Mouse (Mus musculus): ENCODE data around the gene Twnk. TPM values are rescaled to one million over a fixed set of nuclear protein-coding genes. Genes with fewer than 3 reads are reported as not detected.

Gene Twnk
- polyA plus RNA-seq, 1 experiment: 2.0 TPM

GRCm38 (mm10) chr19:45046523-45047321, 41.3 kb downstream of the Twnk start:
- Histone ChIP-seq H3K36me3 (replicated peaks; ENCODE audit: low read length) (peaks cover 26% of the 10 kb centered on the region), H3K27me3 (replicated peaks) (peaks cover 45% of the 10 kb centered on the region), H3K4me3 (replicated peaks) (peak overlapping the region; percentile 91), H3K4me1 (peaks cover 43% of the 10 kb centered on the region), H3K9me3 (no peaks in the 10 kb centered on the region)
- TF ChIP-seq FLI1 (IDR thresholded peaks at IDR 0.05; ENCODE audit: low read length) (no peak), GATA1 (IDR thresholded peaks at IDR 0.05; ENCODE audit: borderline replicate concordance, low read length) (no peak)

DNA sequence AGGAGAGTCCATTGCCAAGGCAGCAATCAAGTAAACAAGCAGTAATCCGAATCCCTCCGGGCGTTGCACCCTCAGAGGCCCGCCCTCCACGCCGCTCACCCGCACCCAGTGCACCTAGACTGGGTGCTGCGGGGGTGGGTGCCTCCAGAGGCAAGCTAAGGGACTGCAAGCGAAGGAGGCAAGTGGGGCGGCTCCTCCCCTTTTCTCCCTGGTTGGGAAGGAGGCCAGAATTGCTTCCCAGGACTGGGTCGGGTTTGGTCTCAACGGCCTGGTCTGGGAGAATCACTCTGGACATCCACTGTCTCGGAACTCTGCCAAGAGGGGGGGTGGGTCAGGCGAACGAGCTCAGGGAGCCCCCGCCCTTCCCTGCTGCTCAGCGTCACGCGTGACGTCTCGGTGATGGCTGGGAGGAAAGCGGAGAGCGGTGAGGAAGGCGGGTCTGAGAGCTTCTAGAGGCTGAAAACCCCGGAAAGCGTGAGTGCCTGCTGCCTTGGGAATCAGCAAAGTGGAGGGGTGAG, 42.0 kb downstream of the Twnk start, which contains the start of gene Sfxn3:
Gene Sfxn3 (plus strand): TSS at position 87 of the 518 bp plus-strand sequence.
- peaks cover 38% of the 10 kb centered on the region for H3K27me3 ChIP-seq (replicated peaks)
- TF ChIP-seq FLI1 (IDR thresholded peaks at IDR 0.05; ENCODE audit: low read length): no peak
- TF ChIP-seq GATA1 (IDR thresholded peaks at IDR 0.05; ENCODE audit: borderline replicate concordance, low read length): no peak

DNA sequence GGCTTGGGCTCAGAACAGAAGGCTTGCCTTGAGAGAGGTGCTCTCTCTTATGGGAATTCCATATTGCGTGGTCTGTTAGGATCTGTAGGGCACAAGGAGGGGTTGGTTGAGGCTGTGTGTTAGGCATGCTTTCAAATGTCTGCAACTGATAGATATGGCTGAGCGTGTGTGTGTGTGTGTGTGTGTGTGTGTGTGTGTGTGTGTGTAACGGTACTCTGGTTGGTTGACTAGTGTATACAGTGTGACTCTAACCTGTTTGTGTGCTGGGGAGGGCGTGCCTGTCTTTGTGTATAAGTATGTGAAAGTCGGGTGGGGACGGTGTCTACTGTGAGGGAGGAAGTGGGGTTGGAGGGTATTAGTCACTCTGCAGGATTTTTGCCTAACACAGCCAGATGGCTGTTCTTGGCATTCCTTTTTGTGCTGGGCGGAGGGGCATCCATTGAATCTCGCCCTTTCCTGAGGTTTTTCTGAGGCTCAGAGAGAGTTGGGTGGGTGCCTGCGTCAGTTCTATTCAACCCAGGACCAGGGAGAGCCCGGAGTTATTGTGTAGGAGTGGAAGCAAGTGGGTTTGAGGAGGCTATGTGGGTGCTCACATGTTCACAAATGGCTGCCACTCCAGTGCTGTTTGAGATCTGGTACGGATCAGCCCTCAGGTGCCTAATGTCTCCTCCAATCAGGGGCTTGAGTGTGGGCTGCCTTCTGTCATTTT, 42.6 kb downstream of the Twnk start:
- Histone ChIP-seq H3K9me3 (no peaks in the 10 kb centered on the region), H3K27me3 (replicated peaks) (peaks cover 36% of the 10 kb centered on the region), H3K4me3 (replicated peaks) (peak overlapping the region; percentile 91), H3K4me1 (peaks cover 57% of the 10 kb centered on the region), H3K36me3 (replicated peaks; ENCODE audit: low read length) (peaks cover 40% of the 10 kb centered on the region)
- TF ChIP-seq FLI1 (IDR thresholded peaks at IDR 0.05; ENCODE audit: low read length): no peak
- no peak for TF ChIP-seq GATA1 (IDR thresholded peaks at IDR 0.05; ENCODE audit: borderline replicate concordance, low read length)

More for the DNA sequence above, 42.0 kb downstream of the Twnk start, which contains the start of gene Sfxn3:
- peaks cover 34% of the 10 kb centered on the region for H3K36me3 ChIP-seq (replicated peaks; ENCODE audit: low read length)
- no peaks in the 10 kb centered on the region for H3K9me3 ChIP-seq
- peak within 1 kb of the TSS; percentile 91 for H3K4me3 ChIP-seq (replicated peaks)
- peaks cover 51% of the 10 kb centered on the region for H3K4me1 ChIP-seq

GRCm38 (mm10) chr19:45048644-45049365, 43.3 kb downstream of the Twnk start:
- TF ChIP-seq FLI1 (IDR thresholded peaks at IDR 0.05; ENCODE audit: low read length): no peak
- no peak for TF ChIP-seq GATA1 (IDR thresholded peaks at IDR 0.05; ENCODE audit: borderline replicate concordance, low read length)
- Histone ChIP-seq H3K9me3 (no peaks in the 10 kb centered on the region), H3K27me3 (replicated peaks) (peaks cover 29% of the 10 kb centered on the region), H3K4me1 (peaks cover 63% of the 10 kb centered on the region), H3K4me3 (replicated peaks) (peak overlapping the region; percentile 91), H3K36me3 (replicated peaks; ENCODE audit: low read length) (peaks cover 46% of the 10 kb centered on the region)

DNA sequence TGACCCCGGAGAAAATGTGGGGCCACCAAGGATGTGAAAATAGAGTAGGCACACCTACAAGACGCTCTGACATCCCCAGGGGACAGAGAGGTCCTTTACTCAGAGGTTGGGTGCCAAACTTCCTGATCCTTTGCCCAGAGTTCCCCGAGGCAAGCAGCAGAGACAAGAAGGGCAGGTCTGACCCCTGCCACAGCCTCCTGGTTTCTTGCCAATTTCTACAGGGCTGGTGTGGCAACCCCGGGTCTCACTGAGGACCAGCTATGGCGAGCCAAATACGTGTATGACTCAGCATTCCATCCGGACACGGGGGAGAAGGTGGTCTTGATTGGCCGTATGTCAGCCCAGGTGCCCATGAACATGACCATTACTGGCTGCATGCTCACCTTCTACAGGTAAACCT, 44.1 kb downstream of the Twnk start:
- no peaks in the 10 kb centered on the region for H3K9me3 ChIP-seq
- H3K36me3 ChIP-seq (replicated peaks; ENCODE audit: low read length): peaks cover 48% of the 10 kb centered on the region
- H3K27me3 ChIP-seq (replicated peaks): peaks cover 23% of the 10 kb centered on the region
- no peak overlapping the region for H3K4me3 ChIP-seq (replicated peaks)
- TF ChIP-seq GATA1 (IDR thresholded peaks at IDR 0.05; ENCODE audit: borderline replicate concordance, low read length): no peak
- TF ChIP-seq FLI1 (IDR thresholded peaks at IDR 0.05; ENCODE audit: low read length): no peak
- H3K4me1 ChIP-seq: peaks cover 68% of the 10 kb centered on the region

GRCm38 (mm10) chr19:45053451-45053850, 48.0 kb downstream of the Twnk start:
- no peaks in the 10 kb centered on the region for H3K27me3 ChIP-seq (replicated peaks)
- H3K9me3 ChIP-seq: no peaks in the 10 kb centered on the region
- H3K4me3 ChIP-seq (replicated peaks): no peak overlapping the region
- peaks cover 77% of the 10 kb centered on the region for H3K4me1 ChIP-seq
- peaks cover 53% of the 10 kb centered on the region for H3K36me3 ChIP-seq (replicated peaks; ENCODE audit: low read length)
- TF ChIP-seq GATA1 (IDR thresholded peaks at IDR 0.05; ENCODE audit: borderline replicate concordance, low read length): no peak
- TF ChIP-seq FLI1 (IDR thresholded peaks at IDR 0.05; ENCODE audit: low read length): no peak

- H3K4me1 ChIP-seq: peaks cover 69% of the 10 kb centered on the region
Observed at GRCm38 (mm10) chr19:45054892-45055690, 49.6 kb downstream of the Twnk start.

GRCm38 (mm10) chr19:45056364-45056763, 50.9 kb downstream of the Twnk start:
- peaks cover 78% of the 10 kb centered on the region for H3K4me1 ChIP-seq
- no peak for TF ChIP-seq GATA1 (IDR thresholded peaks at IDR 0.05; ENCODE audit: borderline replicate concordance, low read length)
- no peak for TF ChIP-seq FLI1 (IDR thresholded peaks at IDR 0.05; ENCODE audit: low read length)
- H3K27me3 ChIP-seq (replicated peaks): no peaks in the 10 kb centered on the region
- H3K36me3 ChIP-seq (replicated peaks; ENCODE audit: low read length): peaks cover 28% of the 10 kb centered on the region
- H3K4me3 ChIP-seq (replicated peaks): peak overlapping the region; percentile 40
- no peaks in the 10 kb centered on the region for H3K9me3 ChIP-seq

More at GRCm38 (mm10) chr19:45054892-45055690, 49.6 kb downstream of the Twnk start:
- H3K4me3 ChIP-seq (replicated peaks): peak overlapping the region; percentile 86
- H3K9me3 ChIP-seq: no peaks in the 10 kb centered on the region
- no peaks in the 10 kb centered on the region for H3K27me3 ChIP-seq (replicated peaks)
- TF ChIP-seq GATA1 (IDR thresholded peaks at IDR 0.05; ENCODE audit: borderline replicate concordance, low read length) (no peak), FLI1 (IDR thresholded peaks at IDR 0.05; ENCODE audit: low read length) (no peak)
- peaks cover 40% of the 10 kb centered on the region for H3K36me3 ChIP-seq (replicated peaks; ENCODE audit: low read length)
